ENCODE assay signal across 9 mouse cellular contexts in genomic region chr2:164436961-164437360, GRCm38 (mm10). TPM values are rescaled to one million over a fixed set of nuclear protein-coding genes. Genes with fewer than 3 reads are reported as not detected.
DNase-seq lines count a peak whose midpoint lies in the region; ATAC-seq and TF ChIP-seq lines count a peak whose summit lies in the region.
"Had no signal": no experiment of that assay in that cellular context is flagged by ENCODE, and none has a peak within 500 bp of the region (broad histone marks: within the 10 kb centered on the region; RNA-seq: fewer than 3 reads in every experiment).

No protein-coding gene starts in this region.

- TF ChIP-seq POLR2A in ES-Bruce4 (IDR thresholded peaks at IDR 0.05; ENCODE audit: insufficient read depth, low read length) = no peak

- TF ChIP-seq EP300 in ES-Bruce4 (IDR thresholded peaks at IDR 0.05; ENCODE audit: insufficient read depth, low read depth, low read length) = no peak

- H3K4me3 ChIP-seq in ES-Bruce4 (ENCODE audit: low read depth, low read length) = no peak overlapping the region
- peak overlapping the region; percentile 6 for H3K4me3 ChIP-seq in intestine, embryonic 14.5 days (ENCODE audit: low read depth, low read length)
- H3K4me3 ChIP-seq in liver, embryonic 12.5 days = no peak overlapping the region
- H3K4me3 ChIP-seq: hindbrain, embryonic 15.5 days had no signal

- H3K27me3 ChIP-seq in ES-Bruce4 (ENCODE audit: control insufficient read depth, insufficient read depth, low read length, poor library complexity, severe bottlenecking) = no peaks in the 10 kb centered on the region
- H3K27me3 ChIP-seq in intestine, embryonic 14.5 days (replicated peaks; ENCODE audit: control insufficient read depth, insufficient read depth, low read length) = no peaks in the 10 kb centered on the region
- H3K27me3 ChIP-seq in liver, embryonic 12.5 days (replicated peaks) = peaks cover 67% of the 10 kb centered on the region

- H3K9ac ChIP-seq in ES-Bruce4 (ENCODE audit: low read depth, poor library complexity, severe bottlenecking) = peak overlapping the region; percentile 14; the same call in 1 of the 2 replicates
- peak overlapping the region; percentile 31; the same call in 1 of the 2 replicates for H3K9ac ChIP-seq in intestine, embryonic 14.5 days (ENCODE audit: low read length)
- no peak overlapping the region for H3K9ac ChIP-seq in liver, embryonic 12.5 days
- H3K9ac ChIP-seq: hindbrain, embryonic 15.5 days had no signal

- H3K9me3 ChIP-seq in ES-Bruce4 (replicated peaks; ENCODE audit: control insufficient read depth, insufficient read depth, low read length, poor library complexity, severe bottlenecking) = no peaks in the 10 kb centered on the region
- H3K9me3 ChIP-seq in intestine, embryonic 14.5 days (ENCODE audit: control insufficient read depth, low read length) = no peaks in the 10 kb centered on the region
- no peaks in the 10 kb centered on the region for H3K9me3 ChIP-seq in liver, embryonic 12.5 days (replicated peaks)
- H3K9me3 ChIP-seq: hindbrain, embryonic 15.5 days had no signal

- 0 out of 2 replicates have a peak, but pooled peaks have one; percentile 43 for ATAC-seq in cerebellum, adult (ENCODE audit: insufficient number of reproducible peaks, low FRiP score, low TSS enrichment)
- ATAC-seq in intestine, embryonic 14.5 days (replicated peaks; ENCODE audit: low FRiP score, low TSS enrichment, low read depth) = peak; percentile 29; the same call in 1 of the 2 replicates
- ATAC-seq in liver, embryonic 12.5 days = peak; percentile 13; the same call in 1 of the 2 replicates
- ATAC-seq in inflammation-experienced regulatory T-cells, adult 6 months = no peak

- no peaks in the 10 kb centered on the region for H3K36me3 ChIP-seq in ES-Bruce4 (ENCODE audit: control insufficient read depth, insufficient read depth, low read length, poor library complexity, severe bottlenecking)
- H3K36me3 ChIP-seq in intestine, embryonic 14.5 days (ENCODE audit: control insufficient read depth, insufficient read depth, low read length) = no peaks in the 10 kb centered on the region
- no peaks in the 10 kb centered on the region for H3K36me3 ChIP-seq in liver, embryonic 12.5 days
- H3K36me3 ChIP-seq: hindbrain, embryonic 15.5 days had no signal

- H3K4me1 ChIP-seq in ES-Bruce4 (ENCODE audit: control insufficient read depth, insufficient read depth, low read length) = peaks cover 27% of the 10 kb centered on the region
- peaks cover 29% of the 10 kb centered on the region for H3K4me1 ChIP-seq in intestine, embryonic 14.5 days (replicated peaks; ENCODE audit: control insufficient read depth, insufficient read depth, low read length)
- H3K4me1 ChIP-seq in liver, embryonic 12.5 days = peaks cover 21% of the 10 kb centered on the region
- H3K4me1 ChIP-seq: hindbrain, embryonic 15.5 days had no signal

- TF ChIP-seq CTCF in ES-Bruce4 (IDR thresholded peaks at IDR 0.05; ENCODE audit: low read depth, low read length) = no peak

- no peak overlapping the region for H3K27ac ChIP-seq in ES-Bruce4 (ENCODE audit: insufficient read depth, low read length)
- peak overlapping the region; percentile 69 for H3K27ac ChIP-seq in intestine, embryonic 14.5 days (ENCODE audit: low read depth)
- H3K27ac ChIP-seq in liver, embryonic 12.5 days = peak overlapping the region; percentile 11
- H3K27ac ChIP-seq: hindbrain, embryonic 15.5 days had no signal

- DNase-seq in cerebellum, adult 11-12 months = no peak
- no peak for DNase-seq in intestine, embryonic 14.5 days (ENCODE audit: low spot score)
- no peak for DNase-seq in thymus, postnatal 0 days (ENCODE audit: low spot score)
- DNase-seq in right cerebral cortex, postnatal 14 days = no peak

- 43% methylated on average over 3 of the region's 3 CpGs for WGBS in intestine, embryonic 14.5 days
- 44% methylated on average over 3 of the region's 3 CpGs for WGBS in liver, embryonic 12.5 days (ENCODE audit: insufficient replicate concordance)

- H3K4me2 ChIP-seq in intestine, embryonic 14.5 days (ENCODE audit: low read length) = peak overlapping the region; percentile 26
- H3K4me2 ChIP-seq in liver, embryonic 12.5 days = peak overlapping the region; percentile 38
- H3K4me2 ChIP-seq: hindbrain, embryonic 15.5 days had no signal

RNA-seq across cellular contexts. Expression of gene Sdc4, which starts 6.7 kb away (rescaled TPM):
- 212 and 213 TPM in 2 replicates for polyA plus RNA-seq in ES-Bruce4 (2011; ENCODE audit: insufficient read depth, insufficient read length, low read depth, missing spikeins)
- polyA plus RNA-seq in intestine, embryonic 14.5 days (2014; fragmentation: Nextera tagmentation; extraction: Ambion mirVana) = 104 and 110 TPM in 2 replicates
- 31.3 and 31.8 TPM in 2 replicates for polyA plus RNA-seq in liver, embryonic 12.5 days (2016; fragmentation: Nextera tagmentation; extraction: Ambion mirVana)
- polyA plus RNA-seq in thymus, postnatal 0 days (2015; fragmentation: Nextera tagmentation; extraction: Ambion mirVana) = 28.7 and 40.4 TPM in 2 replicates
- 10 to 100 TPM; 12.0 to 42.7 (median 41.8) TPM for polyA plus RNA-seq in inflammation-experienced regulatory T-cells, adult 6 months (2017; shearing (Covaris generic))

RNA-seq across cellular contexts. Expression of gene Sys1, which starts 19.8 kb away (rescaled TPM):
- 13.3 and 19.8 TPM in 2 replicates for polyA plus RNA-seq in ES-Bruce4 (2011; ENCODE audit: insufficient read depth, insufficient read length, low read depth, missing spikeins)
- polyA plus RNA-seq in intestine, embryonic 14.5 days (2014; fragmentation: Nextera tagmentation; extraction: Ambion mirVana) = 65.2 and 67.2 TPM in 2 replicates
- 36.1 and 37.9 TPM in 2 replicates for polyA plus RNA-seq in liver, embryonic 12.5 days (2016; fragmentation: Nextera tagmentation; extraction: Ambion mirVana)
- 77.2 and 83.7 TPM in 2 replicates for polyA plus RNA-seq in thymus, postnatal 0 days (2015; fragmentation: Nextera tagmentation; extraction: Ambion mirVana)
- 10 to 100 TPM; 10.4 to 35.1 (median 25.4) TPM for polyA plus RNA-seq in inflammation-experienced regulatory T-cells, adult 6 months (2017; shearing (Covaris generic))

RNA-seq across cellular contexts. Expression of gene Gm20458, which starts 23.8 kb away (rescaled TPM):
- polyA plus RNA-seq in ES-Bruce4 (2011; ENCODE audit: insufficient read depth, insufficient read length, low read depth, missing spikeins) = 2.3 TPM in 1 of 2 replicates, not detected in the other
- 11.6 and 17.4 TPM in 2 replicates for polyA plus RNA-seq in intestine, embryonic 14.5 days (2014; fragmentation: Nextera tagmentation; extraction: Ambion mirVana)
- 4.7 and 5.2 TPM in 2 replicates for polyA plus RNA-seq in liver, embryonic 12.5 days (2016; fragmentation: Nextera tagmentation; extraction: Ambion mirVana)
- 19.4 and 21.5 TPM in 2 replicates for polyA plus RNA-seq in thymus, postnatal 0 days (2015; fragmentation: Nextera tagmentation; extraction: Ambion mirVana)
- polyA plus RNA-seq in inflammation-experienced regulatory T-cells, adult 6 months (2017; shearing (Covaris generic)) = 1 to 10 TPM in 1 of 3 experiments, not detected in 2; 4.5 TPM

RNA-seq across cellular contexts. Expression of gene Matn4, which starts 32.0 kb away (rescaled TPM):
- 0.93 and 1.7 TPM in 2 replicates for polyA plus RNA-seq in ES-Bruce4 (2011; ENCODE audit: insufficient read depth, insufficient read length, low read depth, missing spikeins)
- polyA plus RNA-seq in intestine, embryonic 14.5 days (2014; fragmentation: Nextera tagmentation; extraction: Ambion mirVana) = 1.7 and 1.9 TPM in 2 replicates
- 0.28 and 0.41 TPM in 2 replicates for polyA plus RNA-seq in liver, embryonic 12.5 days (2016; fragmentation: Nextera tagmentation; extraction: Ambion mirVana)
- polyA plus RNA-seq in thymus, postnatal 0 days (2015; fragmentation: Nextera tagmentation; extraction: Ambion mirVana) = 0.08 and 0.12 TPM in 2 replicates
- polyA plus RNA-seq in inflammation-experienced regulatory T-cells, adult 6 months (2017; shearing (Covaris generic)) = under 1 TPM in 1 of 3 experiments, not detected in 2; 0.21 TPM

RNA-seq across cellular contexts. Expression of gene Rbpjl, which starts 34.0 kb away (rescaled TPM):
- not detected in 2 replicates for polyA plus RNA-seq in ES-Bruce4 (2011; ENCODE audit: insufficient read depth, insufficient read length, low read depth, missing spikeins)
- 0.07 and 10.4 TPM in 2 replicates for polyA plus RNA-seq in intestine, embryonic 14.5 days (2014; fragmentation: Nextera tagmentation; extraction: Ambion mirVana)
- not detected in 2 replicates for polyA plus RNA-seq in liver, embryonic 12.5 days (2016; fragmentation: Nextera tagmentation; extraction: Ambion mirVana)
- polyA plus RNA-seq in thymus, postnatal 0 days (2015; fragmentation: Nextera tagmentation; extraction: Ambion mirVana) = not detected in 2 replicates
- not detected for polyA plus RNA-seq in inflammation-experienced regulatory T-cells, adult 6 months (2017; shearing (Covaris generic))
